In genomic region chr1:187959192-187959591, GRCm38 (mm10) we compare ENCODE assay signal across 26 mouse cellular contexts.
A peak's percentile ranks its signal among the peaks of the same experiment; 100 is the strongest.
DNase-seq lines count a peak whose midpoint lies in the region; ATAC-seq and TF ChIP-seq lines count a peak whose summit lies in the region.
"Had no signal": no experiment of that assay in that cellular context is flagged by ENCODE, and none has a peak within 500 bp of the region (broad histone marks: within the 10 kb centered on the region; RNA-seq: fewer than 3 reads in every experiment).

No protein-coding gene starts in this region.

- peaks cover 6% of the 10 kb centered on the region; the same call in 1 of the 2 replicates for H3K27me3 ChIP-seq in forebrain, embryonic 11.5 days (ENCODE audit: control insufficient read depth, insufficient read depth, low read length)
- peaks cover 11% of the 10 kb centered on the region; the same call in 1 of the 2 replicates for H3K27me3 ChIP-seq in forebrain, embryonic 15.5 days
- H3K27me3 ChIP-seq in kidney, embryonic 14.5 days (ENCODE audit: control insufficient read depth, insufficient read depth, low read length) = no peaks in the 10 kb centered on the region
- H3K27me3 ChIP-seq in kidney, postnatal 0 days (ENCODE audit: insufficient read depth, low read length) = no peaks in the 10 kb centered on the region
- H3K27me3 ChIP-seq: CH12.LX; heart, embryonic 12.5 days; heart, embryonic 15.5 days; hindbrain, embryonic 13.5 days; intestine, embryonic 15.5 days; Patski had no signal

- no peak overlapping the region for H3K4me2 ChIP-seq in forebrain, embryonic 11.5 days (ENCODE audit: low read depth, low read length, severe bottlenecking)
- H3K4me2 ChIP-seq in forebrain, embryonic 15.5 days (replicated peaks) = no peak overlapping the region
- H3K4me2 ChIP-seq in kidney, embryonic 14.5 days (replicated peaks; ENCODE audit: low read depth, low read length) = no peak overlapping the region
- no peak overlapping the region for H3K4me2 ChIP-seq in kidney, postnatal 0 days (ENCODE audit: low read length)
- H3K4me2 ChIP-seq: forebrain, embryonic 12.5 days; heart, embryonic 12.5 days; heart, embryonic 15.5 days; hindbrain, embryonic 13.5 days; intestine, embryonic 15.5 days had no signal

- no peak for DNase-seq in forebrain, embryonic 11.5 days (ENCODE audit: low spot score)
- DNase-seq in kidney, adult 9 months = no peak
- DNase-seq in kidney, postnatal 0 days (ENCODE audit: low spot score) = peak; percentile 38
- no peak for DNase-seq in kidney, postnatal 36 days
- DNase-seq: adrenal gland, postnatal 10 days; adrenal gland, postnatal 36 days; B cell, adult 2 months; cerebellum, adult 18-20 months; cerebellum, adult 9-10 months; cerebellum, postnatal 14 days; gastrocnemius, postnatal 10 days; gastrocnemius, postnatal 36 days; heart, postnatal 10 days; heart, postnatal 36 days had no signal

- 76% methylated on average over 9 of the region's 9 CpGs for WGBS in forebrain, embryonic 11.5 days
- 34% methylated on average over 9 of the region's 9 CpGs for WGBS in forebrain, embryonic 15.5 days
- 57% methylated on average over 9 of the region's 9 CpGs for WGBS in kidney, embryonic 14.5 days
- WGBS in kidney, postnatal 0 days = 50% methylated on average over 9 of the region's 9 CpGs

- H3K4me1 ChIP-seq in forebrain, embryonic 11.5 days (replicated peaks; ENCODE audit: control insufficient read depth, insufficient read depth, low read length) = no peaks in the 10 kb centered on the region
- no peaks in the 10 kb centered on the region; the same call in 1 of the 2 replicates for H3K4me1 ChIP-seq in forebrain, embryonic 15.5 days
- no peaks in the 10 kb centered on the region; the same call in 1 of the 2 replicates for H3K4me1 ChIP-seq in kidney, embryonic 14.5 days (ENCODE audit: control insufficient read depth, insufficient read depth, low read length)
- H3K4me1 ChIP-seq in kidney, postnatal 0 days (replicated peaks; ENCODE audit: insufficient read depth, low read length) = no peaks in the 10 kb centered on the region; the same call in 1 of the 2 replicates
- H3K4me1 ChIP-seq: hindbrain, embryonic 10.5 days; intestine, embryonic 15.5 days had no signal

- H3K9me3 ChIP-seq in forebrain, embryonic 11.5 days (ENCODE audit: control insufficient read depth, low read length) = no peaks in the 10 kb centered on the region
- H3K9me3 ChIP-seq in forebrain, embryonic 15.5 days = no peaks in the 10 kb centered on the region
- no peaks in the 10 kb centered on the region for H3K9me3 ChIP-seq in kidney, embryonic 14.5 days (ENCODE audit: control insufficient read depth, low read length)
- no peaks in the 10 kb centered on the region for H3K9me3 ChIP-seq in kidney, postnatal 0 days (replicated peaks; ENCODE audit: low read length)
- H3K9me3 ChIP-seq: forebrain, embryonic 12.5 days; heart, embryonic 12.5 days; heart, embryonic 15.5 days; hindbrain, embryonic 10.5 days; hindbrain, embryonic 13.5 days; intestine, embryonic 15.5 days had no signal

- no peak overlapping the region for H3K4me3 ChIP-seq in forebrain, embryonic 11.5 days (ENCODE audit: low read depth, low read length)
- no peak overlapping the region for H3K4me3 ChIP-seq in forebrain, embryonic 15.5 days
- H3K4me3 ChIP-seq in kidney, embryonic 14.5 days (ENCODE audit: low read length) = no peak overlapping the region
- H3K4me3 ChIP-seq in kidney, postnatal 0 days (replicated peaks; ENCODE audit: low read depth, low read length) = no peak overlapping the region
- H3K4me3 ChIP-seq: forebrain, embryonic 12.5 days; heart, embryonic 12.5 days; heart, embryonic 15.5 days; hindbrain, embryonic 10.5 days; hindbrain, embryonic 13.5 days; intestine, embryonic 15.5 days had no signal

- TF ChIP-seq CTCF in kidney, postnatal 0 days (IDR thresholded peaks at IDR 0.05; ENCODE audit: low read depth) = no peak

- H3K9ac ChIP-seq in forebrain, embryonic 11.5 days (ENCODE audit: low read length) = no peak overlapping the region
- no peak overlapping the region for H3K9ac ChIP-seq in forebrain, embryonic 15.5 days (replicated peaks)
- no peak overlapping the region for H3K9ac ChIP-seq in kidney, embryonic 14.5 days (ENCODE audit: low read depth, low read length)
- no peak overlapping the region for H3K9ac ChIP-seq in kidney, postnatal 0 days (ENCODE audit: low read depth, low read length)
- H3K9ac ChIP-seq: forebrain, embryonic 12.5 days; heart, embryonic 12.5 days; heart, embryonic 15.5 days; hindbrain, embryonic 13.5 days; intestine, embryonic 15.5 days had no signal

- no peaks in the 10 kb centered on the region for H3K36me3 ChIP-seq in forebrain, embryonic 11.5 days (ENCODE audit: control insufficient read depth, insufficient read depth, low read length)
- H3K36me3 ChIP-seq in forebrain, embryonic 15.5 days = no peaks in the 10 kb centered on the region
- H3K36me3 ChIP-seq in kidney, embryonic 14.5 days (ENCODE audit: control insufficient read depth, insufficient read depth, low read length) = no peaks in the 10 kb centered on the region
- no peaks in the 10 kb centered on the region for H3K36me3 ChIP-seq in kidney, postnatal 0 days (ENCODE audit: insufficient read depth, low read length)
- H3K36me3 ChIP-seq: forebrain, embryonic 12.5 days; G1E; heart, embryonic 12.5 days; heart, embryonic 15.5 days; hindbrain, embryonic 10.5 days; hindbrain, embryonic 13.5 days; intestine, embryonic 15.5 days had no signal

- H3K27ac ChIP-seq in forebrain, embryonic 11.5 days (ENCODE audit: low read depth, low read length) = no peak overlapping the region
- no peak overlapping the region for H3K27ac ChIP-seq in forebrain, embryonic 15.5 days (replicated peaks)
- no peak overlapping the region for H3K27ac ChIP-seq in kidney, embryonic 14.5 days (ENCODE audit: low read depth, low read length)
- no peak overlapping the region for H3K27ac ChIP-seq in kidney, postnatal 0 days
- H3K27ac ChIP-seq: forebrain, embryonic 12.5 days; hindbrain, embryonic 10.5 days; hindbrain, embryonic 13.5 days; intestine, embryonic 15.5 days had no signal

- peak; percentile 33; the same call in 1 of the 2 replicates for ATAC-seq in forebrain, embryonic 11.5 days (replicated peaks; ENCODE audit: low FRiP score)
- ATAC-seq in forebrain, embryonic 15.5 days (replicated peaks) = no peak
- peak; percentile 80 for ATAC-seq in kidney, embryonic 14.5 days (ENCODE audit: low FRiP score, low TSS enrichment)
- peak; percentile 71 for ATAC-seq in kidney, postnatal 0 days (replicated peaks; ENCODE audit: low FRiP score, low read depth)
- ATAC-seq: hindbrain, embryonic 16.5 days; intestine, embryonic 15.5 days; Patski had no signal
